Mouse (Mus musculus) left cerebral cortex, postnatal 14 days (tissue): ENCODE measurements around the gene Prkd2. TPM values are rescaled to one million over a fixed set of nuclear protein-coding genes. Genes with fewer than 3 reads are reported as not detected.
A peak's percentile ranks its signal among the peaks of the same experiment; 100 is the strongest.

Source experiments
- DNase-seq, 2 experiments: peaks; one replicate each; pipeline ENCODE4 v3.0.0; 2021 to 2022; ENCODE audit warnings: low spot score in 2 of 2, mixed read lengths in 1 of 2
- intact Hi-C: fragments of 180-260 bp; cut with DNase I; formaldehyde crosslinking; loops from one replicate; pipeline ENCODE4 v1.15.1; 2025
- total RNA-seq, 2 experiments: library from RNA; stranded (reverse); gene quantifications; 2 replicates each; pipeline ENCODE4 v1.2.3; 2021

Gene Prkd2
- total RNA-seq, 2 experiments from 2014 or later, result 9.0 to 9.3 TPM

- intact Hi-C loops, result no loop called here
- peak; percentile 77 to 87 for DNase-seq
These were observed 21.0 kb upstream of the Prkd2 start for GRCm38 (mm10) chr7:16821669-16822101.

- DNase-seq, result peak; percentile 74 to 82
- intact Hi-C loops, result no loop called here
These were observed 19.0 kb upstream of the Prkd2 start for GRCm38 (mm10) chr7:16823734-16824133.

GRCm38 (mm10) chr7:16825785-16826184 lies 16.9 kb upstream of the Prkd2 start:
- no peak for DNase-seq
- intact Hi-C loops, result no loop called here

- intact Hi-C loops, result no loop called here
- DNase-seq, result no peak
These were observed 16.1 kb upstream of the Prkd2 start for GRCm38 (mm10) chr7:16826571-16826970.

- intact Hi-C loops, result no loop called here
- no peak for DNase-seq
These were observed 15.4 kb upstream of the Prkd2 start for GRCm38 (mm10) chr7:16827274-16827673.

- DNase-seq, result no peak
- intact Hi-C loops, result no loop called here
These were observed 12.3 kb upstream of the Prkd2 start for GRCm38 (mm10) chr7:16830449-16830848.

GRCm38 (mm10) chr7:16837916-16838803 lies 4.5 kb upstream of the Prkd2 start:
- intact Hi-C loops, result no loop called here

GRCm38 (mm10) chr7:16838804-16839426 lies 3.8 kb upstream of the Prkd2 start:
- intact Hi-C loops, result no loop called here
- no peak for DNase-seq

More at GRCm38 (mm10) chr7:16837916-16838803, 4.5 kb upstream of the Prkd2 start:
- no peak for DNase-seq

GRCm38 (mm10) chr7:16839427-16840108 lies 3.1 kb upstream of the Prkd2 start:
- no peak for DNase-seq
- intact Hi-C loops, result no loop called here

- intact Hi-C loops, result no loop called here
- no peak for DNase-seq
These were observed 2.6 kb upstream of the Prkd2 start for GRCm38 (mm10) chr7:16840109-16840491.

- intact Hi-C loops, result no loop called here
- no peak for DNase-seq
These were observed 1.6 kb upstream of the Prkd2 start for GRCm38 (mm10) chr7:16841078-16841477.

GRCm38 (mm10) chr7:16841561-16842560 lies 841 bp upstream of the Prkd2 start:
- no peak for DNase-seq
- intact Hi-C loops, result no loop called here

GRCm38 (mm10) chr7:16843441-16844171 lies 904 bp downstream of the Prkd2 start:
- DNase-seq, result no peak
- intact Hi-C loops, result no loop called here

- intact Hi-C loops, result loop anchor here (5.0 kb wide), 1 partner anchor 32 kb away; no protein-coding TSS in a partner anchor
- no peak for DNase-seq
These were observed 2.0 kb downstream of the Prkd2 start for GRCm38 (mm10) chr7:16844696-16845071.

- DNase-seq, result no peak
These were observed 2.5 kb downstream of the Prkd2 start for GRCm38 (mm10) chr7:16845072-16845819.

GRCm38 (mm10) chr7:16845820-16846167 lies 3.1 kb downstream of the Prkd2 start:
- intact Hi-C loops, result loop anchor here (5.0 kb wide), 1 partner anchor 33 kb away; no protein-coding TSS in a partner anchor
- DNase-seq, result no peak

More at GRCm38 (mm10) chr7:16845072-16845819, 2.5 kb downstream of the Prkd2 start:
- intact Hi-C loops, result loop anchor here (5.0 kb wide), 1 partner anchor 33 kb away; no protein-coding TSS in a partner anchor

GRCm38 (mm10) chr7:16846775-16847174 lies 4.1 kb downstream of the Prkd2 start:
- DNase-seq, result no peak
- intact Hi-C loops, result loop anchor here (5.0 kb wide), 1 partner anchor 34 kb away; no protein-coding TSS in a partner anchor
